Mouse (Mus musculus) small intestine, adult 10 weeks (tissue): ENCODE results near the gene Sppl2a. TPM values are rescaled to one million over a fixed set of nuclear protein-coding genes. Genes with fewer than 3 reads are reported as not detected.

Experiments used
- polyA plus RNA-seq: library from polyadenylated mRNA; stranded (reverse); fragments of 350-450 nt; fragmentation: Illumina TruSeq; extraction: RNeasy Lipid Tissue Mini Kit (QIAGEN cat#74804); gene quantifications from one replicate; pipeline ENCODE4 v1.2.3, GENCODE M21; 2014; ENCODE audit warnings: low replicate concordance

Sppl2a gene
- polyA plus RNA-seq, result 198 TPM

GRCm38 (mm10) chr2:126932897-126933641 lies at the start of gene Sppl2a:
Sppl2a (minus strand) TSS chr2:126933235.

GRCm38 (mm10) chr2:126875871-126876796 lies 56.9 kb downstream of the Sppl2a start, which contains the start of gene Trpm7:
Trpm7 (minus strand) TSS chr2:126876230.

Other genes starting within 250 kb of the Sppl2a start
- 65.0 TPM for gene Usp8, start 225.9 kb downstream of the Sppl2a start, polyA plus RNA-seq
- not detected for gene Usp50, start 149.8 kb downstream of the Sppl2a start, polyA plus RNA-seq
- gene Trpm7, start 57.0 kb downstream of the Sppl2a start, polyA plus RNA-seq, result 152 TPM
- 15.4 TPM for gene Ap4e1, start 75.5 kb upstream of the Sppl2a start, polyA plus RNA-seq
- gene Blvra, start 137.4 kb upstream of the Sppl2a start, polyA plus RNA-seq, result 23.0 TPM
- gene Ncaph, start 200.7 kb upstream of the Sppl2a start, polyA plus RNA-seq, result 18.8 TPM
- gene Itpripl1, start 210.2 kb upstream of the Sppl2a start, polyA plus RNA-seq, result 2.2 TPM